Mouse (Mus musculus) small intestine, adult 2 months (tissue): ENCODE results near the gene Fbxw7.

Experiments
- CTCF ChIP-seq: fragments of 200-500 bp; IDR thresholded peaks from 2 replicates; pipeline ENCODE4 v1.5.1; 2012; ENCODE audit warnings: low read depth, mild to moderate bottlenecking, control low read depth, inconsistent platforms, low read length, moderate library complexity, mixed read lengths; ENCODE audit not compliant: insufficient replicate concordance, insufficient read length; ENCODE audit errors: extremely low read depth
- POLR2A ChIP-seq: fragments of 200-500 bp; IDR thresholded peaks from 2 replicates; pipeline ENCODE4 v1.6.1; 2012; ENCODE audit warnings: low read depth, mild to moderate bottlenecking, control low read depth, inconsistent platforms, low read length, moderate library complexity

GRCm38 (mm10) chr3:84854440-84854839, 39.4 kb downstream of the Fbxw7 start:
- TF ChIP-seq CTCF (no peak), POLR2A (no peak)
